Mouse (Mus musculus) cerebellum, adult 8-10 months (tissue): ENCODE measurements around the gene Rfx4.

Experiments
- DNase-seq: peaks from one replicate; pipeline ENCODE4 v3.0.0; 2022

Rfx4 gene

GRCm38 (mm10) chr10:84871921-84872320 lies 116.1 kb downstream of the Rfx4 start:
- no peak for DNase-seq

- DNase-seq = no peak
Observed at GRCm38 (mm10) chr10:84879823-84880571, 124.1 kb downstream of the Rfx4 start.

- no peak for DNase-seq
Observed at GRCm38 (mm10) chr10:84882528-84882927, 126.7 kb downstream of the Rfx4 start.

GRCm38 (mm10) chr10:84885341-84885884 lies 129.6 kb downstream of the Rfx4 start:
- DNase-seq = no peak

- DNase-seq = no peak
Observed at GRCm38 (mm10) chr10:84886221-84886627, 130.4 kb downstream of the Rfx4 start.

GRCm38 (mm10) chr10:84886785-84887184 lies 130.9 kb downstream of the Rfx4 start:
- no peak for DNase-seq

- DNase-seq = no peak
Observed at GRCm38 (mm10) chr10:84889096-84889846, 133.4 kb downstream of the Rfx4 start.

- no peak for DNase-seq
Observed at GRCm38 (mm10) chr10:84895810-84896358, 140.0 kb downstream of the Rfx4 start.

GRCm38 (mm10) chr10:84896941-84897930 lies 141.4 kb downstream of the Rfx4 start:
- no peak for DNase-seq

GRCm38 (mm10) chr10:84898144-84898979 lies 142.5 kb downstream of the Rfx4 start:
- no peak for DNase-seq

GRCm38 (mm10) chr10:84901676-84902075 lies 145.8 kb downstream of the Rfx4 start:
- DNase-seq = no peak

GRCm38 (mm10) chr10:84902213-84902612 lies 146.4 kb downstream of the Rfx4 start:
- no peak for DNase-seq

- DNase-seq = no peak
Observed at GRCm38 (mm10) chr10:84903307-84903706, 147.4 kb downstream of the Rfx4 start.

- no peak for DNase-seq
Observed at GRCm38 (mm10) chr10:84903742-84904141, 147.9 kb downstream of the Rfx4 start.

GRCm38 (mm10) chr10:84906895-84907294 lies 151.0 kb downstream of the Rfx4 start:
- DNase-seq = no peak

- DNase-seq = no peak
Observed at GRCm38 (mm10) chr10:84908006-84908405, 152.1 kb downstream of the Rfx4 start.

- DNase-seq = no peak
Observed at GRCm38 (mm10) chr10:84908471-84908870, 152.6 kb downstream of the Rfx4 start.

- no peak for DNase-seq
Observed at GRCm38 (mm10) chr10:84909021-84909801, 153.3 kb downstream of the Rfx4 start.

GRCm38 (mm10) chr10:84910194-84910593 lies 154.3 kb downstream of the Rfx4 start:
- DNase-seq = no peak

GRCm38 (mm10) chr10:84910758-84911384 lies 155.0 kb downstream of the Rfx4 start:
- no peak for DNase-seq
